ENCODE assay signal across 37 mouse cellular contexts in the genomic region with DNA sequence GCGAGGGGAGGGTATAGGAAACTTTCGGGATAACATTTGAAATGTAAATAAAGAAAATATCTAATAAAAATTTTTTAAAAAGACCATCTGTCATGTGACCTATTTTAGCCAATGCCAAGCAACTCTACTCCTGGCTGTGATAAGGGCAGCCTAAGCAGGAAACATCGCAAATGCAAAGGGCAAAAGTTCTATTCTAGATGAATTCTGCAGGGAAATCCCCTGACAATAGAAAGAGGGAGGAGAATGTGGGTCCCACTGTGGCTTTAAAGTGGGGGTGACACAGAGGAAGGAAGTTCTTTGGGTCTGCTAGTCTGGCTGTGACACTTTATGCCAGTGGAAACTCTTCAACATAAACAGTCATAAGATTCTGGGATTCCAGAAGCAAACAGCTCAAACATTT. TPM values are rescaled to one million over a fixed set of nuclear protein-coding genes. Genes with fewer than 3 reads are reported as not detected.
DNase-seq lines count a peak whose midpoint lies in the region; ATAC-seq and TF ChIP-seq lines count a peak whose summit lies in the region.
"Had no signal": no experiment of that assay in that cellular context is flagged by ENCODE, and none has a peak within 500 bp of the region (broad histone marks: within the 10 kb centered on the region; RNA-seq: fewer than 3 reads in every experiment).

No protein-coding gene starts in this region.

- no peak for TF ChIP-seq POLR2A in MEL (IDR thresholded peaks at IDR 0.05; ENCODE audit: control insufficient read depth in 1 of 2, insufficient read depth in 1 of 2, low read depth in 1 of 2, low read length in 2 of 2, poor library complexity in 1 of 2)

- H3K27ac ChIP-seq in MEL (ENCODE audit: control insufficient read depth, low read depth, low read length): no peak overlapping the region
- no peak overlapping the region for H3K27ac ChIP-seq in forebrain, embryonic 12.5 days
- H3K27ac ChIP-seq: embryonic facial prominence, embryonic 12.5 days; forebrain, embryonic 15.5 days; gastrocnemius, adult 2 months; heart, embryonic 13.5 days; limb, embryonic 13.5 days; lung, embryonic 15.5 days; midbrain, embryonic 12.5 days had no signal

- peak; percentile 59 for DNase-seq in CD4-positive, CD25-positive, alpha-beta regulatory T cell, adult 2 months (ENCODE audit: low read depth, low spot score)
- DNase-seq in MEL (ENCODE audit: low read depth, low spot score): no peak
- peak; percentile 11 for DNase-seq in naive thymus-derived CD4-positive, alpha-beta T cell, adult 2 months (ENCODE audit: low read depth)
- DNase-seq in thymus, postnatal 14 days: no peak
- no peak for DNase-seq in neural tube, embryonic 10.5 days (ENCODE audit: extremely low spot score, low spot score)
- DNase-seq: adrenal gland, adult 8-10 months; cerebellum, adult 11 months; cerebellum, adult 9-10 months; cerebellum, postnatal 36 days; embryo, embryonic 11 days; gastrocnemius, adult 2 months; gastrocnemius, postnatal 36 days; heart, postnatal 10 days; kidney, adult 11 months; kidney, postnatal 14 days; right cerebral cortex, postnatal 25 days had no signal

- H3K9me3 ChIP-seq in MEL (replicated peaks; ENCODE audit: insufficient read depth, low read length): no peaks in the 10 kb centered on the region
- H3K9me3 ChIP-seq in forebrain, embryonic 12.5 days: no peaks in the 10 kb centered on the region
- H3K9me3 ChIP-seq: embryonic facial prominence, embryonic 12.5 days; forebrain, embryonic 15.5 days; heart, embryonic 13.5 days; limb, embryonic 13.5 days; lung, embryonic 15.5 days; megakaryocyte, embryonic 14.5 days; midbrain, embryonic 12.5 days had no signal

- ATAC-seq in hematopoietic stem cell, adult 5-6 weeks (replicated peaks in 1 of 2; ENCODE audit: insufficient read depth in 1 of 2, low FRiP score in 2 of 2, low TSS enrichment in 1 of 2, low read depth in 1 of 2, poor library complexity in 2 of 2, severe bottlenecking in 2 of 2): peak; percentile 68 to 79
- no peak for ATAC-seq in forebrain, embryonic 12.5 days (ENCODE audit: low FRiP score)
- ATAC-seq: forebrain, embryonic 15.5 days; hindbrain, embryonic 16.5 days had no signal

- H3K4me3 ChIP-seq in MEL (ENCODE audit: control insufficient read depth in 1 of 2, insufficient read depth in 1 of 2, low read depth in 2 of 2, low read length in 2 of 2): no peak overlapping the region
- no peak overlapping the region for H3K4me3 ChIP-seq in forebrain, embryonic 12.5 days (replicated peaks)
- H3K4me3 ChIP-seq: embryonic facial prominence, embryonic 12.5 days; forebrain, embryonic 15.5 days; gastrocnemius, adult 2 months; heart, embryonic 13.5 days; limb, embryonic 13.5 days; lung, embryonic 15.5 days; megakaryocyte, embryonic 14.5 days; midbrain, embryonic 12.5 days had no signal

- 83% methylated on average over 3 of the region's 3 CpGs for WGBS in forebrain, embryonic 12.5 days

- TF ChIP-seq EP300 in MEL (IDR thresholded peaks at IDR 0.05; ENCODE audit: low read depth in 1 of 2, low read length in 2 of 2): no peak

- H3K4me1 ChIP-seq in MEL (ENCODE audit: control insufficient read depth in 1 of 2, insufficient read depth in 2 of 2, low read length in 2 of 2): no peaks in the 10 kb centered on the region
- no peaks in the 10 kb centered on the region for H3K4me1 ChIP-seq in forebrain, embryonic 12.5 days
- H3K4me1 ChIP-seq: embryonic facial prominence, embryonic 12.5 days; forebrain, embryonic 15.5 days; heart, embryonic 13.5 days; limb, embryonic 13.5 days; midbrain, embryonic 12.5 days had no signal

- no peak for TF ChIP-seq CTCF in MEL (IDR thresholded peaks at IDR 0.05 in 2 of 3, conservative IDR thresholded peaks at IDR 0.05 in 1 of 3; ENCODE audit: control insufficient read depth in 1 of 3, insufficient read depth in 1 of 3, low read depth in 2 of 3, low read length in 3 of 3, poor library complexity in 1 of 3, severe bottlenecking in 1 of 3)

- no peaks in the 10 kb centered on the region for H3K79me2 ChIP-seq in MEL (ENCODE audit: control insufficient read depth, insufficient read depth, low read length, poor library complexity)

- no peaks in the 10 kb centered on the region for H3K36me3 ChIP-seq in MEL (ENCODE audit: control insufficient read depth in 1 of 2, insufficient read depth in 2 of 2, low read length in 2 of 2)
- no peaks in the 10 kb centered on the region for H3K36me3 ChIP-seq in forebrain, embryonic 12.5 days (replicated peaks)
- H3K36me3 ChIP-seq: embryonic facial prominence, embryonic 12.5 days; forebrain, embryonic 15.5 days; heart, embryonic 13.5 days; limb, embryonic 13.5 days; lung, embryonic 15.5 days; midbrain, embryonic 12.5 days had no signal

- H3K27me3 ChIP-seq in MEL (ENCODE audit: control insufficient read depth in 1 of 2, insufficient read depth in 2 of 2, low read length in 2 of 2): no peaks in the 10 kb centered on the region; a peak in 1 of 4 replicates
- no peaks in the 10 kb centered on the region for H3K27me3 ChIP-seq in forebrain, embryonic 12.5 days
- H3K27me3 ChIP-seq: embryonic facial prominence, embryonic 12.5 days; forebrain, embryonic 15.5 days; heart, embryonic 13.5 days; limb, embryonic 13.5 days; lung, embryonic 15.5 days; megakaryocyte, embryonic 14.5 days; midbrain, embryonic 12.5 days had no signal

- no peak for TF ChIP-seq RAD21 in MEL (IDR thresholded peaks at IDR 0.05; ENCODE audit: low read depth, low read length)

- H3K4me2 ChIP-seq in forebrain, embryonic 12.5 days: no peak overlapping the region
- H3K4me2 ChIP-seq: embryonic facial prominence, embryonic 12.5 days; forebrain, embryonic 15.5 days; heart, embryonic 13.5 days; limb, embryonic 13.5 days; liver, embryonic 11.5 days; lung, embryonic 15.5 days; midbrain, embryonic 12.5 days had no signal

- H3K9ac ChIP-seq in MEL (ENCODE audit: control insufficient read depth, low read depth, low read length, poor library complexity, severe bottlenecking): no peak overlapping the region
- no peak overlapping the region for H3K9ac ChIP-seq in forebrain, embryonic 12.5 days
- H3K9ac ChIP-seq: embryonic facial prominence, embryonic 12.5 days; forebrain, embryonic 15.5 days; heart, embryonic 13.5 days; limb, embryonic 13.5 days; lung, embryonic 15.5 days; midbrain, embryonic 12.5 days had no signal

TF ChIP-seq in MEL, 35 proteins besides CTCF, POLR2A, EP300 and RAD21:
- TF ChIP-seq USF1 (IDR thresholded peaks at IDR 0.05; ENCODE audit: low read depth, low read length) (peak; percentile 69; the same call in 1 of the 2 replicates), MYC (IDR thresholded peaks at IDR 0.05; ENCODE audit: low read depth, low read length) (no peak), MAZ (IDR thresholded peaks at IDR 0.05; ENCODE audit: low read depth, low read length) (no peak), NRF1 (IDR thresholded peaks at IDR 0.05; ENCODE audit: insufficient read depth, low read depth, low read length, poor library complexity, severe bottlenecking) (no peak), ZNF384 (IDR thresholded peaks at IDR 0.05; ENCODE audit: low read depth, low read length) (no peak), E2F4 (IDR thresholded peaks at IDR 0.05; ENCODE audit: borderline replicate concordance, low read depth, low read length) (no peak)
TF ChIP-seq in MEL: peak in this region for 1.

RNA-seq across cellular contexts. Expression of gene Mmp8, which starts 4.7 kb away (rescaled TPM):
- not detected in 2 replicates for total RNA-seq in MEL (2012; rRNA removed)
- not detected for polyA plus RNA-seq in MEL (2012; ENCODE audit: insufficient read depth in 1 of 2, insufficient read length in 2 of 2, low read depth in 1 of 2, low replicate concordance in 2 of 2, missing spikeins in 1 of 2)
- total RNA-seq in hematopoietic stem cell, adult 5-6 weeks (2017): 48.4 and 79.7 TPM in 2 replicates
- not detected in 2 replicates for polyA plus RNA-seq in forebrain, embryonic 12.5 days (2016; fragmentation: Nextera tagmentation; extraction: Ambion mirVana)
- total RNA-seq: gastrocnemius, adult 2 months; gastrocnemius, postnatal 36 days; layer of hippocampus, adult 18-20 months; layer of hippocampus, postnatal 10 days; left cerebral cortex, adult 18-20 months; left cerebral cortex, postnatal 36 days had no signal
- polyA plus RNA-seq: forebrain, embryonic 15.5 days; hindbrain, embryonic 11.5 days; midbrain, embryonic 12.5 days; neural tube, embryonic 11.5 days had no signal

RNA-seq across cellular contexts. Expression of gene Mmp27, which starts 17.7 kb away (rescaled TPM):
- 0.27 TPM in 1 of 2 replicates, not detected in the other for total RNA-seq in MEL (2012; rRNA removed)
- polyA plus RNA-seq in MEL (2012; ENCODE audit: insufficient read depth in 1 of 2, insufficient read length in 2 of 2, low read depth in 1 of 2, low replicate concordance in 2 of 2, missing spikeins in 1 of 2): not detected
- not detected in 2 replicates for total RNA-seq in hematopoietic stem cell, adult 5-6 weeks (2017)
- polyA plus RNA-seq in forebrain, embryonic 12.5 days (2016; fragmentation: Nextera tagmentation; extraction: Ambion mirVana): not detected in 2 replicates
- total RNA-seq: heart, postnatal 10 days; layer of hippocampus, adult 18-20 months; layer of hippocampus, postnatal 10 days; left cerebral cortex, adult 18-20 months; left cerebral cortex, postnatal 36 days had no signal
- polyA plus RNA-seq: embryonic facial prominence, embryonic 12.5 days; forebrain, embryonic 15.5 days; heart, embryonic 13.5 days; hindbrain, embryonic 11.5 days; hindbrain, embryonic 16.5 days; kidney, embryonic 14.5 days; limb, embryonic 13.5 days; liver, embryonic 11.5 days; midbrain, embryonic 12.5 days; neural tube, embryonic 11.5 days had no signal

RNA-seq across cellular contexts. Expression of gene Mmp10, which starts 51.4 kb away (rescaled TPM):
- not detected in 2 replicates for total RNA-seq in MEL (2012; rRNA removed)
- polyA plus RNA-seq in MEL (2012; ENCODE audit: insufficient read depth in 1 of 2, insufficient read length in 2 of 2, low read depth in 1 of 2, low replicate concordance in 2 of 2, missing spikeins in 1 of 2): not detected
- not detected in 2 replicates for total RNA-seq in hematopoietic stem cell, adult 5-6 weeks (2017)
- not detected in 2 replicates for polyA plus RNA-seq in forebrain, embryonic 12.5 days (2016; fragmentation: Nextera tagmentation; extraction: Ambion mirVana)
- total RNA-seq: adrenal gland, adult 8-10 months; gastrocnemius, adult 2 months; gastrocnemius, postnatal 36 days; heart, adult 8-10 months; heart, postnatal 10 days; layer of hippocampus, adult 18-20 months; layer of hippocampus, postnatal 10 days; left cerebral cortex, adult 18-20 months; left cerebral cortex, postnatal 36 days; neutrophil, adult 5-6 weeks had no signal
- polyA plus RNA-seq: embryonic facial prominence, embryonic 12.5 days; forebrain, embryonic 15.5 days; heart, embryonic 13.5 days; hindbrain, embryonic 11.5 days; hindbrain, embryonic 16.5 days; kidney, embryonic 14.5 days; limb, embryonic 13.5 days; liver, embryonic 11.5 days; liver, embryonic 16.5 days; lung, embryonic 15.5 days; midbrain, embryonic 12.5 days; neural tube, embryonic 11.5 days had no signal

Comparison
In these comparisons a context has a peak if more than half of its experiments do, and no peak if none do; other contexts are left out.
1. DNase-seq: peak in CD4-positive, CD25-positive, alpha-beta regulatory T cell, adult 2 months (single experiment) and naive thymus-derived CD4-positive, alpha-beta T cell, adult 2 months (single experiment); none in MEL (single experiment), thymus, postnatal 14 days (single experiment) and neural tube, embryonic 10.5 days (single experiment).
2. RNA of gene Mmp8, which starts 4.7 kb away (total RNA-seq): 48.4 to 79.7 TPM in hematopoietic stem cell, adult 5-6 weeks; not detected in MEL; every median in the first group is over 10 times any median in the second.